Mouse (Mus musculus) monocyte, adult 5-6 weeks (primary cell): Measurements from ENCODE around the gene Amigo3. TPM values are rescaled to one million over a fixed set of nuclear protein-coding genes. Genes with fewer than 3 reads are reported as not detected.

ENCODE experiments used
- ATAC-seq: fragments of 153-309, 156-312 bp; replicated peaks from 2 replicates; pipeline ENCODE4 v1.8.0; 2017; ENCODE audit warnings: mild to moderate bottlenecking; ENCODE audit not compliant: low TSS enrichment, insufficient number of reproducible peaks, severe bottlenecking, poor library complexity, low FRiP score
- total RNA-seq: library from RNA; stranded (forward); fragments of 200-1000, 200-491, 200-594 nt; gene quantifications from 3 replicates; pipeline ENCODE4 v1.2.3, GENCODE M21; 2017

Gene Amigo3
- total RNA-seq, 1 experiment from 2014 or later = 2.5 TPM

DNA sequence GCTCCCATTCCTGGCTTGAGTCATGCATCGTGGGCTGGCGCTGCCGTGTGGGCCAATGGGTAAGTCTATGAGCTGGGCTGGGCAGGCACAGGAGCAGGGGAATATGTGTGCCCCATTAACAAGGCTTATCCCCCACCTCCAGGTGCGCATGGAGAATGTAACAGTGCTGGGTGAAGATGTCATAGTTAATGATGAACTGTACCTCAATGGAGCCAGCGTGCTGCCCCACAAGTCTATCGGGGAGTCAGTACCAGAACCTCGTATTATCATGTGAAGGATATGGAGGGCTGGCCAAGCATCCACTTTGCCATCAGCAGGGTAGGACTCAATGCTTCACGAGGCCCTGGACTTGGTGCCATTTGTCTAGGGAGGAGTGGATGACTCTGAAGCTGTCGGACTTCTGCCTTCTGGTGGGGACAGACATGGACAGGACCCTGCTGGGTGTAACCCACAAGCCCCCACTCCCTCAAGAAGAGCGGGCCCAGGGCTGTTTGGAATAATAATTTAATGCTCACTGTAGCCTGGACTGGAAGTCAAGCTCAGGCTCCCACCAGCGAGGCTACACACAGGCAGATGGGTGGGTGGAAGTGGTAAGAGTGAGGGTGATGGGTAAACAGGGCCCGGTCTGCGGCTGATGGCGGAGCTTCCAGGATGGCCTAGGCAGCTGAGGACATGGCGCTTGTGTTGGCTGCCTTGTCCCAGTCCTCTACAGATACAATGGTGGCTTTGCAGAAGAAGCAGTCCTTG is 1.6 kb upstream of the Amigo3 start:
- no peak for ATAC-seq

DNA sequence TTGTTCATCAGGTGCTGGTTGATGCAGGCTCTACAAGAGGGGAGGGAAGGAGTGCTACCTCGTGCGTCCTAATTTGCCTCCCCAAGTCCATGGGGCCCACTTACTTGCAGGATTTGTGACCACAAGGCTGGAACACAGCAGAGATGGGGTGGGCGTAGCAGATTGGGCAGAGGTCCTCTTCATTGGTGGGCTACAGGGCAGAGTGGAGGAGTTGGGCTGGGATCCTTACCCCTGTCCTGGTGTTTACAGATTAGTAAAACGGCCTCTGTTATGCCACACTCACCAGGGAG is 1.1 kb upstream of the Amigo3 start:
- no peak for ATAC-seq

DNA sequence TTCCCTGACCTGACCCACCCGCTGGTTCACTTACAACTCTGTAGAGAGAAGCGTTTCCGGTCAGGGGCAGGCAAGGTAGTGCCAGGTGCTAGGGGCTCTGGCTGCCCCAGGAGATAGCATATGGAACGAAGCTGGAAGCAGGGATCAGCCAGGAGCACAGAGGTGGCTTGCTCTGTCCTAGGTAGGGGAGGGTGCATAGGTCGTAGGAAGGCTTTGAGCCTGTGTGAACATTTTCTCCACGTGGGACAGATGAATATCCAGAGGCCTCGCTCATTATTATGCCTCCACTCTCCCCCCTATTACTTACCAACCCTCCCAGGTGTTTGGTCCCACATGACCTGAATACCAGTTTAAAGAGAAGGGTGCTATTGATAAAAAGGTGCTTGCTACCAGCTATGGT is 548 bp upstream of the Amigo3 start:
- no peak for ATAC-seq

- ATAC-seq = no peak
Observed at GRCm38 (mm10) chr9:108053665-108054225, 786 bp downstream of the Amigo3 start.

DNA sequence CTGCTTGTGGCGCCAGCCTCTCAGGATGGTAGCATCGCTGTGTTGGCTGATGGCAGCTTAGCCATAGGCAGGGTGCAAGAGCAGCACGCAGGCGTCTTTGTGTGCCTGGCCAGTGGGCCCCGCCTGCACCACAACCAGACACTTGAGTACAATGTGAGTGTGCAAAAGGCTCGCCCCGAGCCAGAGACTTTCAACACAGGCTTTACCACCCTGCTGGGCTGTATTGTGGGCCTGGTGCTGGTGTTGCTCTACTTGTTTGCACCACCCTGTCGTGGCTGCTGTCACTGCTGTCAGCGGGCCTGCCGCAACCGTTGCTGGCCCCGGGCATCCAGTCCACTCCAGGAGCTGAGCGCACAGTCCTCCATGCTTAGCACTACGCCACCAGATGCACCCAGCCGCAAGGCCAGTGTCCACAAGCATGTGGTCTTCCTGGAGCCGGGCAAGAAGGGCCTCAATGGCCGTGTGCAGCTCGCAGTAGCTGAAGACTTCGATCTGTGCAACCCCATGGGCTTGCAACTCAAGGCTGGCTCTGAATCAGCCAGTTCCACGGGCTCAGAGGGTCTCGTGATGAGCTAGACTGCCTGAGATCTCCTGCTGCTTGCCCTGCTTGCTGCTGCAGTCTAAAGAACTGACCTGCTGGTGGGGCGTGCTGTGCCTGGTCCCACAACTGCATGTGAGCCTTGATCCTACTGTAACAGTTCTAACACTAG is 1.5 kb downstream of the Amigo3 start:
- ATAC-seq = no peak

GRCm38 (mm10) chr9:108055061-108055460 is 2.1 kb downstream of the Amigo3 start:
- no peak for ATAC-seq

GRCm38 (mm10) chr9:108055661-108056237 is 2.8 kb downstream of the Amigo3 start:
- no peak for ATAC-seq

- ATAC-seq = no peak
Observed at GRCm38 (mm10) chr9:108056361-108057261, 3.7 kb downstream of the Amigo3 start.

- no peak for ATAC-seq
Observed at GRCm38 (mm10) chr9:108057262-108057562, 4.3 kb downstream of the Amigo3 start.

DNA sequence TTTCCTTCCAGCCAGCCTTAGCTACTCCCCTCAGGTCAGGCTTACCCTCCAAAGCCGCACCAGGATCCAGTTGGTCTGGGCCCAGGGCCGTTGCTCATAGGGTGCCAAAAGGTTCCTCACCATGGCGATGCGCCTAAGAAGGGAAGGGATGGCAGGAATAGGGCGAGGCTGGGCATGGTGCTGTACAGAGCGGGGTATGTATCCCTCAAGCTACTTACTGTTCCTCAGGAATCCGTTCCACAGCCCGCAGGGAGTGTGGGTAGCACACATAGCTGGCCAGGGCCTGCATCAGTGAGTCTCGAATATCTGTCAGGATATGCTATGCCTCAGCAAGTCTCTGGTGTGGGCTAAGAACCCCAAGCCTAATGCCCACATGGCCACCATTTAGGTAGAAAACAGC is 5.3 kb downstream of the Amigo3 start:
- no peak for ATAC-seq

GRCm38 (mm10) chr9:108062142-108062541 is 9.2 kb downstream of the Amigo3 start:
- ATAC-seq = no peak

DNA sequence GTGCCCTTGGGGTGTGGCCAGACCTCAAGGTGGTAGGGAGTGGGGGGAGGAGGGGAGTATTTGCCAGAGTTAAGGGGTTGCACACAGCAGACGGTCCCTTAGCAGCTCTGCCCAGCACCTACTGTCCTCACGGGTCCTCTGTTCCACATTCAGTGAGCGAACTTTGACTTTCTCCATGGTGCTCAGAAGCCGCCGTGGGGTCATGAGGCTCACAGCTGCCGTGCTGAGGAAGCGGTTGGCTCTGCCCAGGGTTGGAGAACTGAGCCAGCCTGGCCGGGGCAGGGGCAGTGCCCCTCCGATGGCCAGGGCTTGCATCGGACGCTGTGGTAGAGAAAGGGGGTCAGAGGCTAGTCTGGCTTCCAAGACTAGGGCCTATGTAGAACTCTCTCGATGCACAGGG is 10.4 kb downstream of the Amigo3 start:
- no peak for ATAC-seq

- no peak for ATAC-seq
Observed at GRCm38 (mm10) chr9:108065491-108066011, 12.6 kb downstream of the Amigo3 start.

GRCm38 (mm10) chr9:108067199-108067598 is 14.2 kb downstream of the Amigo3 start:
- no peak for ATAC-seq

- ATAC-seq = peak; percentile 76
Observed at GRCm38 (mm10) chr9:108067900-108068299, 14.9 kb downstream of the Amigo3 start.

- no peak for ATAC-seq
Observed at GRCm38 (mm10) chr9:108069007-108069406, 16.0 kb downstream of the Amigo3 start.

- ATAC-seq = no peak
Observed at GRCm38 (mm10) chr9:108069529-108069928, 16.6 kb downstream of the Amigo3 start.

- no peak for ATAC-seq
Observed at GRCm38 (mm10) chr9:108071801-108072200, 18.8 kb downstream of the Amigo3 start.

- ATAC-seq = no peak
Observed at GRCm38 (mm10) chr9:108072481-108072924, 19.5 kb downstream of the Amigo3 start.
